Mouse (Mus musculus) adrenal gland, postnatal 36 days (tissue): Measurements from ENCODE around the gene Cpa2. TPM values are rescaled to one million over a fixed set of nuclear protein-coding genes. Genes with fewer than 3 reads are reported as not detected.
A peak's percentile ranks its signal among the peaks of the same experiment; 100 is the strongest.

Experiments used
- DNase-seq, 2 experiments: peaks; one replicate each; pipeline ENCODE4 v3.0.0; 2021; ENCODE audit warnings: mixed read lengths in 1 of 2
- total RNA-seq, 2 experiments: library from RNA; stranded (reverse); gene quantifications; 2 replicates each; pipeline ENCODE4 v1.2.3; 2021

Cpa2 gene
- total RNA-seq, 2 experiments from 2014 or later: 0.56 to 0.66 TPM

GRCm38 (mm10) chr6:30576477-30577203 lies 35.3 kb downstream of the Cpa2 start:
- DNase-seq: no peak

GRCm38 (mm10) chr6:30579961-30580840 lies 38.8 kb downstream of the Cpa2 start:
- no peak for DNase-seq

GRCm38 (mm10) chr6:30580841-30581176 lies 39.4 kb downstream of the Cpa2 start:
- DNase-seq: no peak

GRCm38 (mm10) chr6:30586886-30587442 lies 45.6 kb downstream of the Cpa2 start:
- DNase-seq: no peak

GRCm38 (mm10) chr6:30589819-30590218 lies 48.4 kb downstream of the Cpa2 start:
- no peak for DNase-seq

- no peak for DNase-seq
These were observed 50.5 kb downstream of the Cpa2 start for GRCm38 (mm10) chr6:30591851-30592404.

GRCm38 (mm10) chr6:30592417-30592974 lies 51.1 kb downstream of the Cpa2 start:
- DNase-seq: no peak

GRCm38 (mm10) chr6:30594364-30594763 lies 53.0 kb downstream of the Cpa2 start:
- no peak for DNase-seq

GRCm38 (mm10) chr6:30596230-30596898 lies 55.0 kb downstream of the Cpa2 start:
- no peak for DNase-seq

GRCm38 (mm10) chr6:30600033-30600432 lies 58.7 kb downstream of the Cpa2 start:
- DNase-seq: peak in 1 of 2 experiments; percentile 20

- no peak for DNase-seq
These were observed 59.6 kb downstream of the Cpa2 start for GRCm38 (mm10) chr6:30600995-30601394.

- no peak for DNase-seq
These were observed 63.0 kb downstream of the Cpa2 start for GRCm38 (mm10) chr6:30604342-30604867.

GRCm38 (mm10) chr6:30605111-30605510 lies 63.7 kb downstream of the Cpa2 start:
- no peak for DNase-seq

GRCm38 (mm10) chr6:30605672-30606071 lies 64.3 kb downstream of the Cpa2 start:
- DNase-seq: no peak

- no peak for DNase-seq
These were observed 69.3 kb downstream of the Cpa2 start, which contains the start of gene Cpa5 for GRCm38 (mm10) chr6:30610710-30611109. Cpa5 (plus strand) TSS chr6:30611010.

- no peak for DNase-seq
These were observed 69.8 kb downstream of the Cpa2 start for GRCm38 (mm10) chr6:30611212-30611611.

Other genes starting within 250 kb of the Cpa2 start
- 100 to 1,000 TPM; 105 to 126 TPM for gene Ube2h, start 237.0 kb upstream of the Cpa2 start, total RNA-seq
- gene Zc3hc1, start 150.6 kb upstream of the Cpa2 start, total RNA-seq: 10 to 100 TPM; 17.9 to 19.0 TPM
- 10 to 100 TPM; 70.6 to 87.3 TPM for gene Klhdc10, start 139.7 kb upstream of the Cpa2 start, total RNA-seq
- 10 to 100 TPM; 23.3 to 27.3 TPM for gene Tmem209, start 31.8 kb upstream of the Cpa2 start, total RNA-seq
- gene Ssmem1, start 31.7 kb upstream of the Cpa2 start, total RNA-seq: under 1 TPM in 1 of 2 experiments, not detected in 1; 0.23 TPM
- gene Cpa4, start 26.8 kb downstream of the Cpa2 start, total RNA-seq: 1 to 10 TPM; 1.1 to 1.2 TPM
- gene Cpa5, start 69.4 kb downstream of the Cpa2 start, total RNA-seq: not detected
- gene Cpa1, start 97.6 kb downstream of the Cpa2 start, total RNA-seq: not detected
- 1 to 10 TPM; 6.1 to 9.6 TPM for gene Cep41, start 152.2 kb downstream of the Cpa2 start, total RNA-seq
- 10 to 100 TPM; 54.1 to 68.9 TPM for gene Mest, start 182.0 kb downstream of the Cpa2 start, total RNA-seq